Mouse (Mus musculus) ES-E14 (cell line): Measurements from ENCODE around the gene Nos2.

Experiments
- CHD2 ChIP-seq: IDR thresholded peaks from 2 replicates; pipeline ENCODE4 v1.6.1; 2014; ENCODE audit warnings: mild to moderate bottlenecking, low read depth, low read length, inconsistent platforms
- HCFC1 ChIP-seq: IDR thresholded peaks from 2 replicates; pipeline ENCODE4 v1.6.1; 2012; ENCODE audit warnings: low read length, inconsistent platforms, borderline replicate concordance; ENCODE audit not compliant: insufficient read depth
- MAFK ChIP-seq: IDR thresholded peaks from 2 replicates; pipeline ENCODE4 v1.6.1; 2014; ENCODE audit warnings: mild to moderate bottlenecking, low read depth, low read length, inconsistent platforms; ENCODE audit not compliant: insufficient read depth
- ZC3H11A ChIP-seq: IDR thresholded peaks from 2 replicates; pipeline ENCODE4 v1.6.1; 2012; ENCODE audit warnings: low read depth, mild to moderate bottlenecking, inconsistent platforms, low read length, borderline replicate concordance
- ZNF384 ChIP-seq: IDR thresholded peaks from 2 replicates; pipeline ENCODE4 v1.6.1; 2012; ENCODE audit warnings: low read depth, low read length, inconsistent platforms

DNA sequence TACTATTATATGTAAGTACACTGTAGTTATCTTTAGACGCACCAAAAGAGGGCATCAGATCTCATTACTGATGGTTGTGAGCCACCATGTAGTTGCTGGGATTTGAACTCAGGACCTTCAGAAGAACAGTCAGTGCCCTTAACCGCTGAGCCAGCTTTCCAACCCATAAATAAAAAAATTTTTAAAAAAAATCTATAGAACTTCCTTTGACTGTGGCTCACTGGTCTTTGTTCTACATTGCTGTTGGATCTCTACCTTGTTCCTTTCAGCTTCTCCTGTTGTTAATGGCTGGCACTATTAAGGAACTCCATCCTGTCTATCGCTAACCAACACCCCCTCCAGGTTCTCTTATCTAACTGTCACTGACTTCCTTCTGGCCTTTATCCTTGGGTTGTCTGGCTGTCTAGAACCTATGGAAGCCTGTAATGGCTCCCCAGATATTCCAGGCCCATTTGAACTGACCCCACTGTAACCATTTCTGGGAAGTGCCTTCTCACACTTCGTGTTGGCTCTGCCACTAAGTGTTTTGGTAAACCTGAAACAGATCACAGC lies 59.6 kb downstream of the Nos2 start:
- TF ChIP-seq ZC3H11A (no peak), HCFC1 (no peak), CHD2 (no peak), MAFK (no peak), ZNF384 (no peak)
